Mouse (Mus musculus): ENCODE data around the gene Prok1. TPM values are rescaled to one million over a fixed set of nuclear protein-coding genes. Genes with fewer than 3 reads are reported as not detected.
A peak's percentile ranks its signal among the peaks of the same experiment; 100 is the strongest.

The Prok1 gene
- polyA plus RNA-seq (2012; rRNA removed): 0.11 TPM in 1 of 2 replicates, not detected in the other

- DNase-seq (ENCODE audit: low read depth, low spot score): no peak
- WGBS: 83% methylated on average over 9 of the region's 9 CpGs
Observed at GRCm38 (mm10) chr3:107239607-107240006, at the start of gene Prok1. TSS of gene Prok1 (minus strand) at chr3:107239707.

GRCm38 (mm10) chr3:107287346-107287745 is 47.8 kb upstream of the Prok1 start:
- no peak for DNase-seq (ENCODE audit: low read depth, low spot score)

GRCm38 (mm10) chr3:107286123-107286522 is 46.6 kb upstream of the Prok1 start:
- DNase-seq (ENCODE audit: low read depth, low spot score): no peak
- 68% methylated on average over 2 of the region's 2 CpGs for WGBS

GRCm38 (mm10) chr3:107278479-107279269 is 39.2 kb upstream of the Prok1 start, which contains the start of gene Lamtor5:
TSS of gene Lamtor5 (plus strand) at chr3:107278858.
- 2% methylated on average over 43 of the region's 43 CpGs for WGBS
- DNase-seq (ENCODE audit: low read depth, low spot score): peak; percentile 60

GRCm38 (mm10) chr3:107276626-107277025 is 37.1 kb upstream of the Prok1 start:
- DNase-seq (ENCODE audit: low read depth, low spot score): no peak
- WGBS: 70% methylated on average over 3 of the region's 3 CpGs

- 49% methylated on average over 4 of the region's 4 CpGs for WGBS
- DNase-seq (ENCODE audit: low read depth, low spot score): no peak
Observed at GRCm38 (mm10) chr3:107275996-107276395, 36.5 kb upstream of the Prok1 start.

- DNase-seq (ENCODE audit: low read depth, low spot score): no peak
- 54% methylated on average over 5 of the region's 5 CpGs for WGBS
Observed at GRCm38 (mm10) chr3:107275351-107275750, 35.8 kb upstream of the Prok1 start.

- no peak for DNase-seq (ENCODE audit: low read depth, low spot score)
- 13% methylated on average over 3 of the region's 3 CpGs for WGBS
Observed at GRCm38 (mm10) chr3:107273820-107274219, 34.3 kb upstream of the Prok1 start.

- 87% methylated on average over 3 of the region's 3 CpGs for WGBS
- no peak for DNase-seq (ENCODE audit: low read depth, low spot score)
Observed at GRCm38 (mm10) chr3:107272433-107272832, 32.9 kb upstream of the Prok1 start.

- 37% methylated on average over 2 of the region's 2 CpGs for WGBS
- no peak for DNase-seq (ENCODE audit: low read depth, low spot score)
Observed at GRCm38 (mm10) chr3:107266814-107267345, 27.4 kb upstream of the Prok1 start.

- no peak for DNase-seq (ENCODE audit: low read depth, low spot score)
- 25% methylated on average over 7 of the region's 7 CpGs for WGBS
Observed at GRCm38 (mm10) chr3:107261851-107262165, 22.3 kb upstream of the Prok1 start.

GRCm38 (mm10) chr3:107260956-107261850 is 21.7 kb upstream of the Prok1 start:
- 42% methylated on average over 8 of the region's 8 CpGs for WGBS
- no peak for DNase-seq (ENCODE audit: low read depth, low spot score)

- no peak for DNase-seq (ENCODE audit: low read depth, low spot score)
- 51% methylated on average over 5 of the region's 5 CpGs for WGBS
Observed at GRCm38 (mm10) chr3:107257924-107258323, 18.4 kb upstream of the Prok1 start.

- 48% methylated on average over 7 of the region's 7 CpGs for WGBS
- no peak for DNase-seq (ENCODE audit: low read depth, low spot score)
Observed at GRCm38 (mm10) chr3:107256724-107257123, 17.2 kb upstream of the Prok1 start.

- no peak for DNase-seq (ENCODE audit: low read depth, low spot score)
- 70% methylated on average over 3 of the region's 3 CpGs for WGBS
Observed at GRCm38 (mm10) chr3:107255992-107256391, 16.5 kb upstream of the Prok1 start.

GRCm38 (mm10) chr3:107253925-107254324 is 14.4 kb upstream of the Prok1 start:
- DNase-seq (ENCODE audit: low read depth, low spot score): no peak
- WGBS: 60% methylated on average over 5 of the region's 5 CpGs

- WGBS: 52% methylated on average over 4 of the region's 4 CpGs
- DNase-seq (ENCODE audit: low read depth, low spot score): no peak
Observed at GRCm38 (mm10) chr3:107252035-107252434, 12.5 kb upstream of the Prok1 start.

GRCm38 (mm10) chr3:107250320-107250719 is 10.8 kb upstream of the Prok1 start:
- DNase-seq (ENCODE audit: low read depth, low spot score): no peak
- 24% methylated on average over 2 of the region's 2 CpGs for WGBS

- no peak for DNase-seq (ENCODE audit: low read depth, low spot score)
- WGBS: 42% methylated on average over 3 of the region's 3 CpGs
Observed at GRCm38 (mm10) chr3:107249042-107249441, 9.5 kb upstream of the Prok1 start.

GRCm38 (mm10) chr3:107246876-107247275 is 7.4 kb upstream of the Prok1 start:
- DNase-seq (ENCODE audit: low read depth, low spot score): no peak

More at GRCm38 (mm10) chr3:107246876-107247275, 7.4 kb upstream of the Prok1 start:
- WGBS: 76% methylated on average over 6 of the region's 6 CpGs
